Mouse (Mus musculus): ENCODE data around the gene Tefm. TPM values are rescaled to one million over a fixed set of nuclear protein-coding genes. Genes with fewer than 3 reads are reported as not detected.
"Not testable (repeated sequence)": the region's sequence is repeated elsewhere in the genome, so short reads cannot be mapped to it uniquely, and the experiment has no call there.

Gene Tefm
- polyA plus RNA-seq (2015; fragmentation: Nextera tagmentation; extraction: Ambion mirVana) = 24.6 and 33.5 TPM in 2 replicates

DNA sequence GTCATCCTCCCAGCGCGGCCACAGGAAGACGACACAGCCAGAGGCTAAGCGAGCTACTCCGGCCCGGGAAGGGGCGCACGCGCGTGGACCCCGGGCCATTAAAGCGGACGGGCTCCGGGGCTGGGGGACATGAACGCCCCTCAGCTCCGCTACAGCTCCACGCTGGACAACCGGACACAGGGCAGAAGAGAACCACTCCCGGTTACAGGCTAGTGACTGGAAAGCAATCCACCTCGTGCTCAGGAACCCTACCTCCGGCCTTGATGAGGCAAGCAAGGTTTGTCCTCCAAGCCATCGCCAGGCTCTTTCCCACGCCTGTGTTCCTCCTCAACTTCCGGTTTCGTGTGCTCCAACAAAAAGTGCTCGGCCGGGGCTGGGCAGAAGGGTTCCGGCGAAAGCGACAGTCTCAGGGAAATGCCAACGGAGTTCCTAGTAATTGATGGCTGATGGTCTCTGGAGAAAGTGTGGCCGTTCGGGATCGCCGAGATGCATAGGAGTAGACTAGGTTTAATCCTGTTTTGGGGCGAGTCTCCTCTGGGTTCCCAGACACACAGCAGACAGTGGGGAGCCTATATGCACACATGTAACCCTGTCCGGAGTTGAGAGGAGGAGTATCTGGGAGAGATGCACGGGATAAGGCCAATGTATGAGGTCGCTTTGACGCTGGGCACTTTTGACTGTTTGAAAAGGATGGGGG, at the start of gene Tefm:
TSS of gene Tefm (minus strand) at position 351 of the 697 bp plus-strand sequence.
- peak; percentile 94 for ATAC-seq (ENCODE audit: low read depth)
- Histone ChIP-seq H3K4me2 (ENCODE audit: low read depth, low read length) (peak within 1 kb of the TSS; percentile 80), H3K36me3 (ENCODE audit: control insufficient read depth, insufficient read depth, low read length) (peaks cover 3% of the 10 kb centered on the region), H3K27me3 (ENCODE audit: control insufficient read depth, insufficient read depth, low read depth, low read length) (no peaks in the 10 kb centered on the region), H3K9ac (ENCODE audit: low read length) (peak within 1 kb of the TSS; percentile 91), H3K4me3 (ENCODE audit: low read length) (peak within 1 kb of the TSS; percentile 87), H3K27ac (ENCODE audit: low read length) (peak within 1 kb of the TSS; percentile 68), H3K4me1 (replicated peaks; ENCODE audit: control insufficient read depth, insufficient read depth, low read length) (peaks cover 9% of the 10 kb centered on the region), H3K9me3 (ENCODE audit: control insufficient read depth, low read length) (no peaks in the 10 kb centered on the region)
- WGBS = under 1% methylated on average over 40 of the region's 40 CpGs

DNA sequence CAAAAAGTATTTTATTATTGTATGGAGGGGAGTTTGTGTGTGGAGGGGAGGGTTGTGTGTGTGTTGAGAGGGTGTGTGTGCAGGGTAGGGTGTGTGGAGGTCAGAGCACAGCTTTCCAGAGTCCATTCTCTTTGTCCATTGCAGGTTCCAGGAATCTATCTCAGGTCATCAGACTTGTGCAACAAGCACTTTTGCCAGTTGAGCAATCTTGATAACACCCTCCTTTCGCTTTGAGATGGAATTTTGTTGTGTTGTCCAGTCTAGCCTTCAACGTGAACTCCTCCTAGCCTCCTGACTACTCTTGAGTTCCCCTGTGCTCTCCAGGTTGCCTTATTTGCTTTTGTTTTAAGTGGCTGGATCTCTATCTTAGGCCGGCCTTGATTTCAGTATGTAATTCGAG, 48.3 kb upstream of the Tefm start:
- no peak overlapping the region for H3K4me2 ChIP-seq (ENCODE audit: low read depth, low read length)
- 43% methylated on average over 4 of the region's 4 CpGs for WGBS
- ATAC-seq (ENCODE audit: low read depth) = no peak
- peaks cover 5% of the 10 kb centered on the region; the same call in 1 of the 2 replicates for H3K9me3 ChIP-seq (ENCODE audit: control insufficient read depth, low read length)
- peaks cover 9% of the 10 kb centered on the region; the same call in 1 of the 2 replicates for H3K36me3 ChIP-seq (ENCODE audit: control insufficient read depth, insufficient read depth, low read length)
- H3K4me1 ChIP-seq (replicated peaks; ENCODE audit: control insufficient read depth, insufficient read depth, low read length) = no peaks in the 10 kb centered on the region; the same call in 1 of the 2 replicates
- no peak overlapping the region for H3K27ac ChIP-seq (ENCODE audit: low read length)
- no peak overlapping the region for H3K9ac ChIP-seq (ENCODE audit: low read length)
- no peaks in the 10 kb centered on the region for H3K27me3 ChIP-seq (ENCODE audit: control insufficient read depth, insufficient read depth, low read depth, low read length)
- H3K4me3 ChIP-seq (ENCODE audit: low read length) = no peak overlapping the region

DNA sequence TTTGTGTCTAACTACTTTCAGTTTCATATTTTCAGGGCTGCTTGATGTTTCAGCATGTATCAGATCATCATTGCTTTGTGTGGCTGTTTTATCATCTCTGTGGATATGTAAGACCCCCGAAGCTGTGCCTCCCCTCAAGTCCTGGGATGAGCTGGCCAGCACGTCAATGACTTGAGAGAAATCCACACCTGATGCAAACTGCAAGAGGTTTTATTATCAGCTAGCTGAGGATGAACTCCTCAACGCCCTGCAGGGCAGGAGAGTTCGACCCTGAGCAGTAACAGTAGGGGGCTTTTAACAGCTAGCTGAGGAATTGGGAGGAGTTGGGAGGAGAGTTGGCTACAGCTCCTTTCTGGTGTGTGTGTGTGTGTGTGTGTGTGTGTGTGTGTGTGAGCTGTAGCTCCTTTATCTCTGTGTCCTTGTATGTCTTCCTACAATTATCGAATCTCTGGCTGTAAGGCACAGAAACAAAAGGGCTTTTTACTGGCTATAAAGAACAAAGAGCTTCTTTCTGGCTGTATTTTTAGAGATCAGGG, 43.5 kb upstream of the Tefm start:
- H3K9me3 ChIP-seq (ENCODE audit: control insufficient read depth, low read length); H3K4me3 ChIP-seq (ENCODE audit: low read length); H3K4me1 ChIP-seq (replicated peaks; ENCODE audit: control insufficient read depth, insufficient read depth, low read length); H3K27ac ChIP-seq (ENCODE audit: low read length); H3K4me2 ChIP-seq (ENCODE audit: low read depth, low read length); ATAC-seq (ENCODE audit: low read depth); H3K27me3 ChIP-seq (ENCODE audit: control insufficient read depth, insufficient read depth, low read depth, low read length); H3K9ac ChIP-seq (ENCODE audit: low read length); H3K36me3 ChIP-seq (ENCODE audit: control insufficient read depth, insufficient read depth, low read length): not testable (repeated sequence)
- WGBS = 60% methylated on average over 5 of the region's 5 CpGs

DNA sequence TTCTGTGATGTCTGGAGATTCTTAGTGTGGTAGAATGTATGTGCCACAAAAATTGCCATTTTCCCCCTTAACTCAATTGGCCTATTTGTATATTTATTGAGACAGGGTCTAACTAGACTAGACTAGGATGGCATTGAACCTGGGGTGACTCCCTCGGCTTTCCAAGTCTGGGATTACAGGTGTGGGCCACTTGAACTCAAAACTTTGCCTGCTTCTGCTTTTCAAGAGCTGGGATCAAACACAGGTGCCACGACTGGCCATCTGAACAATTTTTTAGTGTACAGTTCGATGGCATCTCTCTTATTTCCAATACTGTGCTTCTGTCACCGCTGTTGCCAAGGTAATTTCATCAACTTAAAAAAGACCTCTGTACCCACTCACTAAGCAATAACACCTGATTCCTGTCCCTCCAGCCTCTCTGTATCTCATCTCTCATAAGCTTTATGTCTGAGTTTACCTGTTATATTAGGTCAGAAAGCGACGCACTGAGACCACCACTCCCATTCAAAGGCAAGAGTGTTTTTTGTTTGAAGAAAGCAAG, 42.6 kb upstream of the Tefm start:
- H3K9ac ChIP-seq (ENCODE audit: low read length) = peak overlapping the region; percentile 93
- H3K27me3 ChIP-seq (ENCODE audit: control insufficient read depth, insufficient read depth, low read depth, low read length) = no peaks in the 10 kb centered on the region
- H3K4me3 ChIP-seq (ENCODE audit: low read length) = peak overlapping the region; percentile 86
- peaks cover 5% of the 10 kb centered on the region for H3K4me1 ChIP-seq (replicated peaks; ENCODE audit: control insufficient read depth, insufficient read depth, low read length)
- H3K9me3 ChIP-seq (ENCODE audit: control insufficient read depth, low read length) = no peaks in the 10 kb centered on the region
- H3K27ac ChIP-seq (ENCODE audit: low read length) = no peak overlapping the region
- 71% methylated on average over 6 of the region's 6 CpGs for WGBS
- no peak for ATAC-seq (ENCODE audit: low read depth)
- H3K36me3 ChIP-seq (ENCODE audit: control insufficient read depth, insufficient read depth, low read length) = no peaks in the 10 kb centered on the region
- H3K4me2 ChIP-seq (ENCODE audit: low read depth, low read length) = peak overlapping the region; percentile 74

DNA sequence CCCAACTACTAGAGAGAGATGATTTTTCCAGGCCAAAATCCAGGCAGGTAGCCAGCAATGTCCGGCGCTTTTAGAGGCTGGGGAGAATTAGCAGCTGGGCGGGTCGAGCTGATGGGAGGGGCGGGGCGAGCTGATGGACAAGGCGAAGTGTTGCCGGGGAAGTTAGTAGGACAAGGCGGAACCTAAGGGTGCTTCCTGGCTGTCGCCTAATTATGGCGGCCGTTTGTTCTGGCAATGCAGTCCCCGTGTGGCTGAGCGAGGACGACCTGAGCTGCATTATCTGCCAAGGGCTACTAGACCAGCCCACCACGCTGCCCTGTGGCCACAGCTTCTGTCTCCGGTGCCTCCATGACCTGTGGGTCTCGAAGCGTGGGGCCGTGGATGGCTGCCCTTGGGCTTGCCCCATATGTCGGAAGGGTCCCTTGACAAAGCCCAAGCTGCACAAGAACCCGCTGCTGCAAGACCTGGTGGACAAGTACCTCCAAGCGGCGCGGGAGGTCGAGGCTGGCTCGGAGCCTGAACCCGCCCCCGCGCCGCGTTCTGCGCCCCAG, 41.8 kb upstream of the Tefm start, which contains the start of gene Rnf135:
TSS of gene Rnf135 (plus strand) at position 147 of the 551 bp plus-strand sequence.
- Histone ChIP-seq H3K27ac (ENCODE audit: low read length) (peak within 1 kb of the TSS; percentile 93), H3K4me2 (ENCODE audit: low read depth, low read length) (peak within 1 kb of the TSS; percentile 74), H3K9me3 (ENCODE audit: control insufficient read depth, low read length) (no peaks in the 10 kb centered on the region), H3K4me1 (replicated peaks; ENCODE audit: control insufficient read depth, insufficient read depth, low read length) (peaks cover 5% of the 10 kb centered on the region), H3K4me3 (ENCODE audit: low read length) (peak within 1 kb of the TSS; percentile 86), H3K36me3 (ENCODE audit: control insufficient read depth, insufficient read depth, low read length) (no peaks in the 10 kb centered on the region), H3K9ac (ENCODE audit: low read length) (peak within 1 kb of the TSS; percentile 93), H3K27me3 (ENCODE audit: control insufficient read depth, insufficient read depth, low read depth, low read length) (no peaks in the 10 kb centered on the region)
- ATAC-seq (ENCODE audit: low read depth) = peak; percentile 98
- 1% methylated on average over 33 of the region's 33 CpGs for WGBS

DNA sequence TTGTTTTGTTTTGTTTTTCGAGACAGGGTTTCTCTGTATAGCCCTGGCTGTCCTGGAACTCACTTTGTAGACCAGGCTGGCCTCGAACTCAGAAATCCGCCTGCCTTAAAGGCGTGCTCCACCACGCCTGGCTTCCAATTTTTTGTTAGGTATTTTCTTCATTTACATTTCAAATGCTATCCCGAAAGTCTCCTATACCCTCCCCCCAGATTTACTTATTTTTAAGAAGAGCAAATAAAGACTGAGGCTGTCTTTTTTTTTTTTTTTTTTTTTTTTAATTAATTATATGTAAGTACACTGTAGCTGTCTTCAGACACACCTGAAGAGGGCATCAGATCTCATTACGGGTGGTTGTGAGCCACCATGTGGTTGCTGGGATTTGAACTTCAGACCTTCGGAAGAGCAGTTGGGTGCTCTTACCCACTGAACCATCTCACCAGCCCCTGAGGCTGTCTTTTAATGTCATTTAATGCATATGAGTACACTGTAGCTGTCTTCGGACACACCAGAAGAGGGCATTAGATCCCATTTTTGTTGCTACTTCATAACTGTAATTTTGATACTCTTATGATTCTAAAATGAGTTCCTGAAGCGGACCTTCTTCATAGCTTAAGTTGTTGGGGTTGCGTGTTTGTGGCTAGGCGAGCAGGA, 41.2 kb upstream of the Tefm start:
- Histone ChIP-seq H3K27ac (ENCODE audit: low read length) (peak overlapping the region; percentile 17; the same call in 1 of the 2 replicates), H3K4me2 (ENCODE audit: low read depth, low read length) (peak overlapping the region; percentile 74), H3K4me3 (ENCODE audit: low read length) (peak overlapping the region; percentile 86), H3K9ac (ENCODE audit: low read length) (peak overlapping the region; percentile 93)
- ATAC-seq (ENCODE audit: low read depth) = peak; percentile 80
- not testable (repeated sequence) for H3K27me3 ChIP-seq (ENCODE audit: control insufficient read depth, insufficient read depth, low read depth, low read length); H3K4me1 ChIP-seq (replicated peaks; ENCODE audit: control insufficient read depth, insufficient read depth, low read length); H3K9me3 ChIP-seq (ENCODE audit: control insufficient read depth, low read length); H3K36me3 ChIP-seq (ENCODE audit: control insufficient read depth, insufficient read depth, low read length)
- 39% methylated on average over 12 of the region's 12 CpGs for WGBS

DNA sequence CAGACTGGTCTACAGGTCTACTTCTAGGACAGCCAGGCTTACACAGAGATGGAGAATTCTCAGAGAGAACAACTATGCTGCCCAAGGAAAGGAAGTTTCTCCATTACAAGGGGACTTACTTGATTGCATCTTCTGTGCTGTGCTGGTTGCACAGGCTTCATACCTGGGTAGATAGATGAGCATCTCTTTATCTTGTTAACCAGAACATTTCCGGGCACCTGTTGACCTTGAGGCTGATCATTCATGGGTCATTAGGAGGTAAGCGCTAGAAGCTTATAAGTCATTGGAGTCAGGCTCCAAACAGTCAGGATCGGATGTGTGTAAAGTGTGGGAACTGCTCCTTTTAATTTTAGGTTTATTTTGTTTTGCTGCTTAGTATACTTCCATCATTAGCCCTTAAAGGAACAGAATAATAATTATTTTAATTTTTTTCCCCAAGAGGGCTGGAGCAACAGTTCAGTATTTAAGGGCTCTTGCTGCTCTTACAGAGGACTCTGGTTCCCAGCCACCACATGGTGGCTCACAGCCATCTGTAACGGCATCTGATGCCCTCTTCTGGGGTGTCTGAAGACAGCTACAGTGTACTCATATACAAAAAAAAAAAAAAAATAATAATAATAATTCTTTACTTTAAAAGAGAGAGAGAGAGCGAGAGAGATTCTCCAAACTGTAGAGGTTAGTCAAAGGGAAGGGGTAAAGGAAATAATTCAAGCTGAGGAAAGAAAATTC, 39.2 kb upstream of the Tefm start:
- H3K27me3 ChIP-seq (ENCODE audit: control insufficient read depth, insufficient read depth, low read depth, low read length) = no peaks in the 10 kb centered on the region
- H3K4me3 ChIP-seq (ENCODE audit: low read length) = no peak overlapping the region
- WGBS = 63% methylated on average over 5 of the region's 5 CpGs
- H3K9ac ChIP-seq (ENCODE audit: low read length) = no peak overlapping the region
- peaks cover 5% of the 10 kb centered on the region for H3K4me1 ChIP-seq (replicated peaks; ENCODE audit: control insufficient read depth, insufficient read depth, low read length)
- no peaks in the 10 kb centered on the region for H3K36me3 ChIP-seq (ENCODE audit: control insufficient read depth, insufficient read depth, low read length)
- H3K27ac ChIP-seq (ENCODE audit: low read length) = no peak overlapping the region
- no peak overlapping the region for H3K4me2 ChIP-seq (ENCODE audit: low read depth, low read length)
- ATAC-seq (ENCODE audit: low read depth) = no peak
- no peaks in the 10 kb centered on the region for H3K9me3 ChIP-seq (ENCODE audit: control insufficient read depth, low read length)

DNA sequence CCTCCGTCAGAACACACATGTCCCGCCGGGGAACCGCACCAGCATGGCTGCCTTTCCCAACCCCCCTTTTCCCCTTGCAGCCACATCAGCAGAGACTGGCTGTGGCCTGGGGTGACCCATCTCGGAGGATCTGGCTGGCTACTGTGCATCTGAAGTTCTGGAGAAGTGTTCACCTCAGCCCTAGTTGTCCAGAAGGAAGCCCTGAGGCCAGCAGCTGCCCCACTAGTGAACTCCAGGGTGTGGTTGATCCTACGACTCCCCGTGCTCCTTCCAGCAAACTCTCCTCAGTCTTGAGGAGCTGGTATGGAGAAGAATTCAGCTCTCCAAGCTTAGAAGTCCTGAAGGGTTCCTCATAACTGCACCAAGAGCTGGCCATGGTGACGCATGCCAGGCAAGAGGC, 36.3 kb upstream of the Tefm start:
- H3K9me3 ChIP-seq (ENCODE audit: control insufficient read depth, low read length) = no peaks in the 10 kb centered on the region
- 76% methylated on average over 8 of the region's 8 CpGs for WGBS

More for the DNA sequence above, 36.3 kb upstream of the Tefm start:
- no peak overlapping the region for H3K9ac ChIP-seq (ENCODE audit: low read length)
- no peak overlapping the region for H3K4me2 ChIP-seq (ENCODE audit: low read depth, low read length)
- no peaks in the 10 kb centered on the region for H3K27me3 ChIP-seq (ENCODE audit: control insufficient read depth, insufficient read depth, low read depth, low read length)
- no peaks in the 10 kb centered on the region for H3K4me1 ChIP-seq (replicated peaks; ENCODE audit: control insufficient read depth, insufficient read depth, low read length)
- no peak overlapping the region for H3K27ac ChIP-seq (ENCODE audit: low read length)
- H3K4me3 ChIP-seq (ENCODE audit: low read length) = no peak overlapping the region
- no peaks in the 10 kb centered on the region for H3K36me3 ChIP-seq (ENCODE audit: control insufficient read depth, insufficient read depth, low read length)
- no peak for ATAC-seq (ENCODE audit: low read depth)
